Mouse (Mus musculus) telencephalon, adult 2 months (tissue): ENCODE results near the gene Gm21693.
"Not testable (repeated sequence)": the region's sequence is repeated elsewhere in the genome, so short reads cannot be mapped to it uniquely, and the experiment has no call there.

Source experiments
- DNase-seq: peaks from one replicate; pipeline ENCODE4 v3.0.0-alpha.2; 2011; ENCODE audit warnings: low read depth, low spot score

Gene Gm21693

DNA sequence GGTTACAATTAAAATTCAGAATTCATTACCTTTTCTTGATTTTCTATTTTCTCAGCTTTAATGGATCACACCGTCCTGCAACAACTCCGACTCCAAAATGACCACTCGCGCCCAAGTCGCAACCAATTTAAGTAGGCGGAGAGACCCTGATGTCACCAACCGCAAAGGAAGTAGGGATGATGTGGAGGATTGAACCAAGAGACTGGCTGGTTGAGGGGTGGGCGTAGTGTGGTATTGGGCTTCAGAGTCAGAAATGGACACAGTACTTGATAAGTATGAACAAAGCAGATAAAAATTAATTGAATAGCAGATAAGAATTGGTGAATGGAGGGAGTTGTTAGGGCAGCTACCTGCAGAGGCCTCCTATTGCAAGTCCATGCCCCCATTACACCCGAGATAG lies at the start of gene Gm21693:
Gene Gm21693, minus strand, starts transcription at position 101 of the 400 bp plus-strand sequence.
- not testable (repeated sequence) for DNase-seq

DNA sequence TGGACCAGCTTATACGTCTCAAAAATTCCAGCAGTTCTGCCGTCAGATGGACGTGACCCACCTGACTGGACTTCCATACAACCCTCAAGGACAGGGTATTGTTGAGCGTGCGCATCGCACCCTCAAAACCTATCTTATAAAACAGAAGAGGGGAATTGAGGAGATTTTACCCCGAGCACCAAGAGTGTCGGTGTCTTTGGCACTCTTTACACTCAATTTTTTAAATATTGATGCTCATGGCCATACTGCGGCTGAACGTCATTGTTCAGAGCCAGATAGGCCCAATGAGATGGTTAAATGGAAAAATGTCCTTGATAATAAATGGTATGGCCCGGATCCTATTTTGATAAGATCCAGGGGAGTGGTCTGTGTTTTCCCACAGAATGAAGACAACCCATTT lies 4.5 kb downstream of the Gm21693 start:
- DNase-seq = not testable (repeated sequence)

GRCm38 (mm10) chrY:3306349-3306748 lies 38.8 kb downstream of the Gm21693 start, which contains the start of gene Gm21677:
Gene Gm21677, minus strand, starts transcription at chrY:3306449.
- DNase-seq = not testable (repeated sequence)
